Mouse (Mus musculus): ENCODE data around the gene Dnah5. TPM values are rescaled to one million over a fixed set of nuclear protein-coding genes. Genes with fewer than 3 reads are reported as not detected.

The Dnah5 gene
- polyA plus RNA-seq, 1 experiment from 2014 or later, result 0.29 TPM

- no peaks in the 10 kb centered on the region for H3K4me1 ChIP-seq (ENCODE audit: control insufficient read depth, insufficient read depth, low read length)
- ATAC-seq (ENCODE audit: low FRiP score, low TSS enrichment), result peak; percentile 81
- peak overlapping the region; percentile 21 for H3K4me3 ChIP-seq (replicated peaks; ENCODE audit: low read depth, low read length)
- H3K36me3 ChIP-seq (ENCODE audit: control insufficient read depth, insufficient read depth, low read length), result no peaks in the 10 kb centered on the region
- WGBS, result 14% methylated on average over 10 of the region's 10 CpGs
- no peaks in the 10 kb centered on the region for H3K9me3 ChIP-seq (ENCODE audit: control insufficient read depth, low read length)
- H3K27me3 ChIP-seq (ENCODE audit: control insufficient read depth, insufficient read depth, low read length), result no peaks in the 10 kb centered on the region
- peak overlapping the region; percentile 53 for H3K4me2 ChIP-seq (ENCODE audit: low read length)
- H3K27ac ChIP-seq (replicated peaks; ENCODE audit: low read depth, low read length), result no peak overlapping the region
- DNase-seq, result peak; percentile 94
- H3K9ac ChIP-seq (replicated peaks; ENCODE audit: low read length), result no peak overlapping the region
These were observed 21.7 kb upstream of the Dnah5 start for GRCm38 (mm10) chr15:28181862-28182261.

- no peak overlapping the region for H3K4me3 ChIP-seq (replicated peaks; ENCODE audit: low read depth, low read length)
- H3K4me1 ChIP-seq (ENCODE audit: control insufficient read depth, insufficient read depth, low read length), result no peaks in the 10 kb centered on the region
- WGBS, result 63% methylated on average over 3 of the region's 3 CpGs
- no peaks in the 10 kb centered on the region for H3K36me3 ChIP-seq (ENCODE audit: control insufficient read depth, insufficient read depth, low read length)
- no peak overlapping the region for H3K4me2 ChIP-seq (ENCODE audit: low read length)
- no peaks in the 10 kb centered on the region for H3K27me3 ChIP-seq (ENCODE audit: control insufficient read depth, insufficient read depth, low read length)
- DNase-seq (no peak), ATAC-seq (ENCODE audit: low FRiP score, low TSS enrichment) (no peak)
- no peaks in the 10 kb centered on the region for H3K9me3 ChIP-seq (ENCODE audit: control insufficient read depth, low read length)
- no peak overlapping the region for H3K27ac ChIP-seq (replicated peaks; ENCODE audit: low read depth, low read length)
- no peak overlapping the region for H3K9ac ChIP-seq (replicated peaks; ENCODE audit: low read length)
These were observed 21.0 kb upstream of the Dnah5 start for GRCm38 (mm10) chr15:28182567-28182966.

GRCm38 (mm10) chr15:28187472-28188360 is 15.8 kb upstream of the Dnah5 start:
- Histone ChIP-seq H3K4me3 (replicated peaks; ENCODE audit: low read depth, low read length) (no peak overlapping the region), H3K4me2 (ENCODE audit: low read length) (peak overlapping the region; percentile 34), H3K27me3 (ENCODE audit: control insufficient read depth, insufficient read depth, low read length) (no peaks in the 10 kb centered on the region), H3K4me1 (ENCODE audit: control insufficient read depth, insufficient read depth, low read length) (no peaks in the 10 kb centered on the region), H3K27ac (replicated peaks; ENCODE audit: low read depth, low read length) (no peak overlapping the region), H3K9ac (replicated peaks; ENCODE audit: low read length) (no peak overlapping the region), H3K9me3 (ENCODE audit: control insufficient read depth, low read length) (no peaks in the 10 kb centered on the region), H3K36me3 (ENCODE audit: control insufficient read depth, insufficient read depth, low read length) (no peaks in the 10 kb centered on the region)
- 25% methylated on average over 22 of the region's 22 CpGs for WGBS
- ATAC-seq (ENCODE audit: low FRiP score, low TSS enrichment), result peak; percentile 82
- peak; percentile 89 for DNase-seq

GRCm38 (mm10) chr15:28188361-28189011 is 15.1 kb upstream of the Dnah5 start:
- no peaks in the 10 kb centered on the region for H3K27me3 ChIP-seq (ENCODE audit: control insufficient read depth, insufficient read depth, low read length)
- ATAC-seq (ENCODE audit: low FRiP score, low TSS enrichment) (no peak), DNase-seq (no peak)
- no peaks in the 10 kb centered on the region for H3K9me3 ChIP-seq (ENCODE audit: control insufficient read depth, low read length)
- H3K4me2 ChIP-seq (ENCODE audit: low read length), result 0 out of 2 replicates have a peak overlapping the region, but pooled peaks have one; percentile 5
- no peak overlapping the region for H3K4me3 ChIP-seq (replicated peaks; ENCODE audit: low read depth, low read length)
- H3K36me3 ChIP-seq (ENCODE audit: control insufficient read depth, insufficient read depth, low read length), result no peaks in the 10 kb centered on the region
- no peak overlapping the region for H3K9ac ChIP-seq (replicated peaks; ENCODE audit: low read length)
- no peak overlapping the region for H3K27ac ChIP-seq (replicated peaks; ENCODE audit: low read depth, low read length)
- 61% methylated on average over 11 of the region's 11 CpGs for WGBS
- H3K4me1 ChIP-seq (ENCODE audit: control insufficient read depth, insufficient read depth, low read length), result no peaks in the 10 kb centered on the region

- Histone ChIP-seq H3K27me3 (ENCODE audit: control insufficient read depth, insufficient read depth, low read length) (no peaks in the 10 kb centered on the region), H3K36me3 (ENCODE audit: control insufficient read depth, insufficient read depth, low read length) (no peaks in the 10 kb centered on the region), H3K4me2 (ENCODE audit: low read length) (no peak overlapping the region), H3K4me3 (replicated peaks; ENCODE audit: low read depth, low read length) (no peak overlapping the region), H3K4me1 (ENCODE audit: control insufficient read depth, insufficient read depth, low read length) (no peaks in the 10 kb centered on the region), H3K9ac (replicated peaks; ENCODE audit: low read length) (no peak overlapping the region), H3K9me3 (ENCODE audit: control insufficient read depth, low read length) (no peaks in the 10 kb centered on the region), H3K27ac (replicated peaks; ENCODE audit: low read depth, low read length) (no peak overlapping the region)
- WGBS, result 49% methylated on average over 12 of the region's 12 CpGs
- DNase-seq (no peak), ATAC-seq (ENCODE audit: low FRiP score, low TSS enrichment) (no peak)
These were observed 13.9 kb upstream of the Dnah5 start for GRCm38 (mm10) chr15:28189668-28190067.

GRCm38 (mm10) chr15:28198609-28199008 is 4.9 kb upstream of the Dnah5 start:
- Histone ChIP-seq H3K4me1 (ENCODE audit: control insufficient read depth, insufficient read depth, low read length) (no peaks in the 10 kb centered on the region), H3K4me3 (replicated peaks; ENCODE audit: low read depth, low read length) (no peak overlapping the region), H3K9ac (replicated peaks; ENCODE audit: low read length) (no peak overlapping the region), H3K9me3 (ENCODE audit: control insufficient read depth, low read length) (no peaks in the 10 kb centered on the region), H3K27me3 (ENCODE audit: control insufficient read depth, insufficient read depth, low read length) (no peaks in the 10 kb centered on the region), H3K27ac (replicated peaks; ENCODE audit: low read depth, low read length) (no peak overlapping the region), H3K36me3 (ENCODE audit: control insufficient read depth, insufficient read depth, low read length) (no peaks in the 10 kb centered on the region), H3K4me2 (ENCODE audit: low read length) (no peak overlapping the region)
- DNase-seq (no peak), ATAC-seq (ENCODE audit: low FRiP score, low TSS enrichment) (no peak)
- 60% methylated on average over 4 of the region's 4 CpGs for WGBS

- DNase-seq, result no peak
- Histone ChIP-seq H3K4me1 (ENCODE audit: control insufficient read depth, insufficient read depth, low read length) (no peaks in the 10 kb centered on the region), H3K9me3 (ENCODE audit: control insufficient read depth, low read length) (no peaks in the 10 kb centered on the region), H3K4me3 (replicated peaks; ENCODE audit: low read depth, low read length) (no peak overlapping the region), H3K36me3 (ENCODE audit: control insufficient read depth, insufficient read depth, low read length) (no peaks in the 10 kb centered on the region), H3K27ac (replicated peaks; ENCODE audit: low read depth, low read length) (no peak overlapping the region), H3K27me3 (ENCODE audit: control insufficient read depth, insufficient read depth, low read length) (0 out of 2 replicates have a peak, but pooled peaks cover 2% of the 10 kb centered on the region), H3K9ac (replicated peaks; ENCODE audit: low read length) (no peak overlapping the region), H3K4me2 (ENCODE audit: low read length) (no peak overlapping the region)
- WGBS, result 89% methylated on average over 3 of the region's 3 CpGs
- ATAC-seq (ENCODE audit: low FRiP score, low TSS enrichment), result no peak
These were observed 1.1 kb downstream of the Dnah5 start for GRCm38 (mm10) chr15:28204626-28205025.

GRCm38 (mm10) chr15:28207545-28207944 is 4.0 kb downstream of the Dnah5 start:
- 67% methylated on average over 2 of the region's 2 CpGs for WGBS
- no peak overlapping the region for H3K27ac ChIP-seq (replicated peaks; ENCODE audit: low read depth, low read length)

More at GRCm38 (mm10) chr15:28207545-28207944, 4.0 kb downstream of the Dnah5 start:
- no peak overlapping the region for H3K9ac ChIP-seq (replicated peaks; ENCODE audit: low read length)
- no peak overlapping the region for H3K4me2 ChIP-seq (ENCODE audit: low read length)
- no peak for DNase-seq
- H3K36me3 ChIP-seq (ENCODE audit: control insufficient read depth, insufficient read depth, low read length), result no peaks in the 10 kb centered on the region
- H3K9me3 ChIP-seq (ENCODE audit: control insufficient read depth, low read length), result no peaks in the 10 kb centered on the region
- H3K4me3 ChIP-seq (replicated peaks; ENCODE audit: low read depth, low read length), result no peak overlapping the region
- H3K27me3 ChIP-seq (ENCODE audit: control insufficient read depth, insufficient read depth, low read length), result 0 out of 2 replicates have a peak, but pooled peaks cover 7% of the 10 kb centered on the region
- H3K4me1 ChIP-seq (ENCODE audit: control insufficient read depth, insufficient read depth, low read length), result no peaks in the 10 kb centered on the region
- ATAC-seq (ENCODE audit: low FRiP score, low TSS enrichment), result no peak

Measured in midbrain, embryonic 14.5 days (tissue).